Mouse (Mus musculus) hematopoietic stem cell, adult 5-6 weeks (primary cell): Measurements from ENCODE around the gene Zbtb14. TPM values are rescaled to one million over a fixed set of nuclear protein-coding genes. Genes with fewer than 3 reads are reported as not detected.

Source experiments
- ATAC-seq, 2 experiments: fragments of 125-278 bp in 1 of 2; replicated peaks in 1 of 2; 2 replicates each; pipeline ENCODE4 v1.8.0; 2016 to 2017; ENCODE audit warnings: inconsistent platforms in 2 of 2, mild to moderate bottlenecking in 2 of 2, moderate number of reproducible peaks in 2 of 2, low read depth in 1 of 2, moderate TSS enrichment in 1 of 2; ENCODE audit not compliant: low FRiP score in 2 of 2, poor library complexity in 2 of 2, severe bottlenecking in 2 of 2, insufficient read depth in 1 of 2, low TSS enrichment in 1 of 2
- total RNA-seq: library from RNA; stranded (forward); fragments of 172-1452, 232-1000 nt; gene quantifications from 2 replicates; pipeline ENCODE4 v1.2.3, GENCODE M21; 2017

Zbtb14 gene
- 44.7 and 47.4 TPM in 2 replicates for total RNA-seq

GRCm38 (mm10) chr17:69382511-69383100, at the start of gene Zbtb14:
Gene Zbtb14, plus strand, starts transcription at chr17:69383050.
- ATAC-seq = peak; percentile 61 to 77

- no peak for ATAC-seq
These were observed 36.8 kb upstream of the Zbtb14 start for GRCm38 (mm10) chr17:69346056-69346455.

GRCm38 (mm10) chr17:69349014-69349531, 33.8 kb upstream of the Zbtb14 start:
- peak; percentile 93 to 95 for ATAC-seq

- ATAC-seq = peak; percentile 17 to 64; a peak in 1 of 4 replicates
These were observed 17.8 kb upstream of the Zbtb14 start for GRCm38 (mm10) chr17:69365049-69365448.

- no peak for ATAC-seq
These were observed 2.0 kb upstream of the Zbtb14 start for GRCm38 (mm10) chr17:69380838-69381237.

- ATAC-seq = peak in 1 of 2 experiments; percentile 8; a peak in 1 of 4 replicates
These were observed 521 bp downstream of the Zbtb14 start for GRCm38 (mm10) chr17:69383201-69383940.

GRCm38 (mm10) chr17:69383941-69384665, 1.3 kb downstream of the Zbtb14 start:
- ATAC-seq = peak; percentile 43 to 52

- ATAC-seq = peak; percentile 83 to 89
These were observed 13.5 kb downstream of the Zbtb14 start for GRCm38 (mm10) chr17:69396147-69397033.

GRCm38 (mm10) chr17:69397163-69397562, 14.3 kb downstream of the Zbtb14 start:
- ATAC-seq = no peak

GRCm38 (mm10) chr17:69398092-69398491, 15.2 kb downstream of the Zbtb14 start:
- no peak for ATAC-seq

- peak; percentile 48 to 68 for ATAC-seq
These were observed 18.3 kb downstream of the Zbtb14 start for GRCm38 (mm10) chr17:69401146-69401545.

- no peak for ATAC-seq
These were observed 33.3 kb downstream of the Zbtb14 start for GRCm38 (mm10) chr17:69416163-69416562.

- ATAC-seq = peak; percentile 90 to 95
These were observed 34.2 kb downstream of the Zbtb14 start for GRCm38 (mm10) chr17:69416920-69417661.

GRCm38 (mm10) chr17:69417724-69418373, 35.0 kb downstream of the Zbtb14 start:
- ATAC-seq = peak in 1 of 2 experiments; percentile 15; a peak in 1 of 4 replicates

- ATAC-seq = no peak
These were observed 38.7 kb downstream of the Zbtb14 start for GRCm38 (mm10) chr17:69421592-69421991.

GRCm38 (mm10) chr17:69437836-69438235, 55.0 kb downstream of the Zbtb14 start:
- ATAC-seq = no peak
